Mouse (Mus musculus) heart, embryonic 13.5 days (tissue): ENCODE measurements around the gene Ifitm10. TPM values are rescaled to one million over a fixed set of nuclear protein-coding genes. Genes with fewer than 3 reads are reported as not detected.
A peak's percentile ranks its signal among the peaks of the same experiment; 100 is the strongest.

ENCODE experiments used
- ATAC-seq: fragments of 200-750 bp; cut with Nextera tagmentation; 2 replicates; pipeline ENCODE4 v1.8.0; 2017; ENCODE audit warnings: moderate TSS enrichment; ENCODE audit not compliant: insufficient number of reproducible peaks, low FRiP score, low TSS enrichment; ENCODE audit errors: extremely low read depth
- H3K27ac ChIP-seq: fragments of 300-500 bp; sonication (generic); replicated peaks from 2 replicates; pipeline ENCODE4 v1.5.1; 2015; ENCODE audit warnings: moderate library complexity, mild to moderate bottlenecking, inconsistent platforms
- H3K27me3 ChIP-seq: fragments of 300-500 bp; sonication (generic); replicated peaks from 2 replicates; pipeline ENCODE4 v1.6.1; 2015; ENCODE audit warnings: mild to moderate bottlenecking, inconsistent platforms
- H3K36me3 ChIP-seq: fragments of 300-500 bp; sonication (generic); 2 replicates; pipeline ENCODE4 v1.6.1; 2015; ENCODE audit warnings: mild to moderate bottlenecking, inconsistent platforms
- H3K4me1 ChIP-seq: fragments of 300-500 bp; sonication (generic); 2 replicates; pipeline ENCODE4 v1.6.1; 2015; ENCODE audit warnings: inconsistent platforms
- H3K4me2 ChIP-seq: fragments of 300-500 bp; sonication (generic); 2 replicates; pipeline ENCODE4 v1.6.1; 2015; ENCODE audit warnings: inconsistent platforms, mild to moderate bottlenecking, moderate library complexity
- H3K4me3 ChIP-seq: fragments of 300-500 bp; sonication (generic); 2 replicates; pipeline ENCODE4 v1.5.1; 2015; ENCODE audit warnings: moderate library complexity, mild to moderate bottlenecking, inconsistent platforms
- H3K9ac ChIP-seq: fragments of 300-500 bp; sonication (generic); 2 replicates; pipeline ENCODE4 v1.6.1; 2015; ENCODE audit warnings: inconsistent platforms, mild to moderate bottlenecking, moderate library complexity
- H3K9me3 ChIP-seq: fragments of 300-500 bp; sonication (generic); 2 replicates; pipeline ENCODE4 v1.6.1; 2016; ENCODE audit warnings: inconsistent platforms
- WGBS: fragments of 180-500 bp; shearing (Covaris S2); methylation state at CpG from one replicate; pipeline ENCODE4 v1.1.7; 2015; ENCODE audit warnings: mixed read lengths; 5-methylcytosine and 5-hydroxymethylcytosine counted together
- polyA plus RNA-seq: library from polyadenylated mRNA; unstranded; fragments of >200 nt; fragmentation: Nextera tagmentation; extraction: Ambion mirVana; gene quantifications from 2 replicates; pipeline ENCODE4 v1.2.1, GENCODE M21; 2015

Ifitm10 gene
- polyA plus RNA-seq, 1 experiment from 2014 or later, result 7.5 TPM

DNA sequence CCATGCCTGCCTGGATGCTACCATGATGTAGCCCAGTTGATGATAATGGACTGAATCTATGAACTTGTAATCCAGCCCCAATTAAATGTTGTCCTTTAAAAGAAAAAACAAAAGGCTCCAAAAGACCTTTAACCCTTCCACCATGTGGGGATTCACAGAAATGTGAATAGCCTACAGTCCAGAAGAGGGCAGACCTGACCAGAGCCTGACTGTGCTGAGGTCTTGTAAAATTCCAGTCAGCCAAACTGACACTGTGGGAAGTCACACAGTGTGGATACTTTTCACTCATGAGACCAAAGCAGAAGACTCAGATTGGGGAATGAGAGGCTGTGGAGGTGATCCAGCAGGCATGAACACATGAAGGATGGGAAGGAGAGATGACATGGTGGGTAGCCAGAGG lies 12.8 kb downstream of the Ifitm10 start:
- no peak overlapping the region for H3K4me3 ChIP-seq
- no peaks in the 10 kb centered on the region; the same call in 1 of the 2 replicates for H3K4me1 ChIP-seq
- no peak overlapping the region for H3K4me2 ChIP-seq
- no peaks in the 10 kb centered on the region for H3K36me3 ChIP-seq
- H3K27me3 ChIP-seq, result no peaks in the 10 kb centered on the region
- no peak overlapping the region for H3K9ac ChIP-seq
- no peak overlapping the region for H3K27ac ChIP-seq
- ATAC-seq, result no peak
- no peaks in the 10 kb centered on the region for H3K9me3 ChIP-seq

DNA sequence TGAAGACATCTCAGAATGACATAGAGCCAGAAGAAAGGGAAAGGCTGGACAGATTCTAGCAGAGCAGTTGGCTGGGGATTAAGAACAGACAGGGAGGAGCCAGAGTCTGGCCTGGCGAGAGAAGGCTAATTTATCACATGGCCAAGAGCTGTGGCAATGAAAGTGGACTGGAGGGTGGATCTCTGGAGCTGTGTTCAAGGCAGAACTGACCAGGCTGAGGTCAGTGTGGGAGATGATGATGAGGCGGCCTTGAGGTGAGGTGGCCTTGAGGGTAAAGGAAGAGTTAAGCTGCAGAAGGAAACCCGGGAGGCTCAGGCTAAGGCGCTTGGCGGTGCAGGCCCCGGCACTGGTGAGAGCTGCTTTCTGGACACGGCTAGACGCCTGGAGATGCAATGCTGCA lies 14.4 kb downstream of the Ifitm10 start:
- peaks cover 12% of the 10 kb centered on the region for H3K4me1 ChIP-seq
- H3K9ac ChIP-seq, result no peak overlapping the region
- H3K36me3 ChIP-seq, result no peaks in the 10 kb centered on the region
- H3K27ac ChIP-seq, result no peak overlapping the region
- no peak for ATAC-seq
- 75% methylated on average over 8 of the region's 8 CpGs for WGBS
- H3K4me2 ChIP-seq, result no peak overlapping the region
- no peaks in the 10 kb centered on the region for H3K9me3 ChIP-seq
- no peak overlapping the region for H3K4me3 ChIP-seq
- no peaks in the 10 kb centered on the region for H3K27me3 ChIP-seq

DNA sequence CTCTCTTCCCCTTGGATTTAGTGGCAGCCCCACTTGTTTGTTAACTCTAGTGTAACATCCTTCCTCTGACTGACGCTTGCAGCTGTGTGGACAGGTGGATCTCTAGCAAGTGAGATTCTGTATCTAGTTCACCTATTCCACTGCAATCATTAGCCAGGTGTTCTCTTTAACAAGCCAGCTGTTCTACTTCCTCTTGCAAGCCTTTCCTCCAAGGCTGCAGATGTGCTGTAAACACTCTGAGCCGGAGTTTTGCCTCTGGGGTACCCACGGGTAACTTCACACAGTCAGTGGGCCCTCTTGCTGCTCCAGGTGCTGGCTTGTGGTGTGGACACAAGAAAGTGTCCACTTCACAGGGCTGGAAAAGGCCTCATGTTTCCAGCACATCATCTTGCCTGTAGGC lies 16.0 kb downstream of the Ifitm10 start:
- Histone ChIP-seq H3K4me2 (no peak overlapping the region), H3K27ac (no peak overlapping the region), H3K9me3 (no peaks in the 10 kb centered on the region), H3K4me3 (no peak overlapping the region), H3K36me3 (no peaks in the 10 kb centered on the region), H3K4me1 (peaks cover 17% of the 10 kb centered on the region), H3K27me3 (no peaks in the 10 kb centered on the region), H3K9ac (no peak overlapping the region)
- ATAC-seq, result no peak
- WGBS, result 76% methylated on average over 3 of the region's 3 CpGs

DNA sequence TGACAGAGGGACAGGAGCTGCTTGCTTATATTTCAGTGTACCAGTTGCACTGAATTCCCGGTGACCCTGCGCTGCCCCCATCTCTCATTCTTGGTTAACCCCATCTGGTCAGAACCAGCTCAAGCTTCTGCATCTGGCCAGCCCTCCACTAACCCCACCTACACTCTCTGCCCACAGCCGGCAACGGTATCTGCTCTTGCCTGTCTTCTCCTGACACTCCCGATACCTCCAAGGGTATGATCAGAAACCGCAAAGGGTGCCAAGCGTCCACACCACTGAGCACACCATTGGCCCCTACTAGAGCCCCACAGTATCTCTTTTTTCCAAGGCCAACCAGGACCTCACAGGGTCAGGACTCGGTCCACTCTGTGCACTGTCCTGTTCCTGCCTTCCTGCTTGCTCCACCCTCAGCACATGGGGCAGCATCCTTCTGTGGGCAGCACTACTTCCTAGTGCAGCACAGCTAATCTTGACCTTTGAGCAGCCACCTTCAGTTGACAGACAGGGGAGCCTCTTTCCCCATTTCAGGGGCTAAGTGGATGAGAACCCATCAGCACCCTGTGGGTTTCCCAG lies 18.8 kb downstream of the Ifitm10 start:
- WGBS, result 40% methylated on average over 8 of the region's 8 CpGs
- Histone ChIP-seq H3K9me3 (no peaks in the 10 kb centered on the region), H3K4me2 (no peak overlapping the region; the same call in 1 of the 2 replicates), H3K9ac (peak overlapping the region; percentile 37; the same call in 1 of the 2 replicates), H3K36me3 (no peaks in the 10 kb centered on the region), H3K4me3 (no peak overlapping the region), H3K27me3 (no peaks in the 10 kb centered on the region), H3K27ac (0 out of 2 replicates have a peak overlapping the region, but pooled peaks have one; percentile 12), H3K4me1 (peaks cover 17% of the 10 kb centered on the region)
- no peak for ATAC-seq

DNA sequence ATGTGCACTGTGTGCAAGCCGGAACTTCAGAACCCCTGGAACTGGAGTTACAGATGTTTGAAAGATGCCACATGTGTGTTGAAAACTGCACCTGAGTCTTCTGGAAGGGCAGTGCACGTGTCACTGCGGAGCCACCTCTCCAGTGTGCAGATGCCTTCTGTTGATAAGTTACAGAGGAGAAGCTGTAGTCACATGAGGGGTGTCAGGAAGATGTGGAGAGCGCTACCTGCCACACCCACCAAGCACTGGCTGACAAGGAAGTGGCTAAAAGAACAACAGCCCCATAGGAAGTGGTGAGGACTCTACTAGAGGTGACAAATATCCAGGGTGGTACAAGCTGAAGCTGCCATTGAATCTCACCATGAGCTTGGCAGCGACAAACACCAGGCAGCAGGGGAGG lies 19.7 kb downstream of the Ifitm10 start:
- Histone ChIP-seq H3K4me2 (no peak overlapping the region), H3K9me3 (no peaks in the 10 kb centered on the region), H3K9ac (no peak overlapping the region), H3K36me3 (no peaks in the 10 kb centered on the region), H3K4me1 (peaks cover 21% of the 10 kb centered on the region), H3K27me3 (no peaks in the 10 kb centered on the region), H3K4me3 (no peak overlapping the region), H3K27ac (no peak overlapping the region)
- ATAC-seq, result no peak
- WGBS, result 49% methylated on average over 5 of the region's 5 CpGs

DNA sequence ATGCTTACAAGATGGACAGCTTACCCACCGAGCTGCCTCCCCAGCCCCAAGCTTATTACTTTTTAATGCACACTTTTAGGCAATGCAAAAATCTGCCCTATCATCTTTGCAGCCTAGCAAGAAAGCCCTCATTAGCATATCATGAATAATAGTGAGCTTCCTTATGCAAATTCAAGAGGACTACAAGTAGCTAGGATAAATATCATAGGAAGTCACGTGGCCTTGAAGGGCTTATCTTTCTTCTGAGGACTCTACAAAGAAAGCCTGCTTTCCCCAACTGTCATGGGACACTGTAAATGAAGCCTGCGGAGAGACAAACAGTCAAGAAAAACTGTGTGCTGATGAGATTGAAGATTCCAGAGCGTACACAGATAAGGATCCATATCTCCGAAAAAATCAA lies 22.0 kb downstream of the Ifitm10 start:
- Histone ChIP-seq H3K4me3 (no peak overlapping the region), H3K27me3 (no peaks in the 10 kb centered on the region), H3K27ac (no peak overlapping the region), H3K9ac (no peak overlapping the region), H3K36me3 (no peaks in the 10 kb centered on the region), H3K4me2 (no peak overlapping the region), H3K4me1 (peaks cover 21% of the 10 kb centered on the region), H3K9me3 (no peaks in the 10 kb centered on the region)
- no peak for ATAC-seq
- 67% methylated on average over 5 of the region's 5 CpGs for WGBS

DNA sequence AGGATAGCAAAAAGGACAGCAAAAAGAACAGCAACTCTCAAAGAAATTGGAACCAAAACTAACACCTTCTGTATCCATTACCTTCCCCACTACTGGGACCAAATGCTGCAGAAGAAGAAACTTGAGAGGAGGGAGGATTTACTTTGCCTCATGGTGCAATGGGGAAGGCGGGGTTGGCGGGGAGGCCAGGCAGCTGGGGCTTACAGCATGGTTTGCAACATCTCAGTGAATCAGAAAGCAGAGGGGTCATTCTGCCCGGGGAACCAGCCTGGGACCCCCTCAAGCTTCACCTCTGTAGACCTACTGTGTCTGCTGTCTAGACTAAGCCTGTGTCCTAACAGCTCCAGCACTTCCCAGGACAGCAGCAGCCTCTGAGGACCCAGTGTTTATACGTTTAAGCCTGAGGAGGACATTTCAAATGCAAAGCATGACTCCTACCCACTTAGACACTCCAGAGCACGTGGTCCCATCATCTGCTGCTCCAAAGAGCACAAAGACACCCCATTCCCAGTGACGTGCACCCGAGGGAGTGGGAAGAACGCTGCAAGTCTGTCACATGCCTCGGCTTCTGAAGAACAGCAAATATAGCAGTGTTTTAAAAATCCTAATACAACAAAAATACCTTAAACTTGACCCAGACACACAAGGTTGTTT lies 24.1 kb downstream of the Ifitm10 start:
- peaks cover 12% of the 10 kb centered on the region for H3K4me1 ChIP-seq
- H3K27ac ChIP-seq, result no peak overlapping the region
- whole genome bisulfite sequencing, result 36% methylated on average over 9 of the region's 9 CpGs
- no peak for ATAC-seq
- no peak overlapping the region for H3K9ac ChIP-seq
- no peak overlapping the region for H3K4me3 ChIP-seq
- no peaks in the 10 kb centered on the region for H3K27me3 ChIP-seq
- no peaks in the 10 kb centered on the region for H3K36me3 ChIP-seq
- H3K9me3 ChIP-seq, result no peaks in the 10 kb centered on the region
- H3K4me2 ChIP-seq, result no peak overlapping the region

DNA sequence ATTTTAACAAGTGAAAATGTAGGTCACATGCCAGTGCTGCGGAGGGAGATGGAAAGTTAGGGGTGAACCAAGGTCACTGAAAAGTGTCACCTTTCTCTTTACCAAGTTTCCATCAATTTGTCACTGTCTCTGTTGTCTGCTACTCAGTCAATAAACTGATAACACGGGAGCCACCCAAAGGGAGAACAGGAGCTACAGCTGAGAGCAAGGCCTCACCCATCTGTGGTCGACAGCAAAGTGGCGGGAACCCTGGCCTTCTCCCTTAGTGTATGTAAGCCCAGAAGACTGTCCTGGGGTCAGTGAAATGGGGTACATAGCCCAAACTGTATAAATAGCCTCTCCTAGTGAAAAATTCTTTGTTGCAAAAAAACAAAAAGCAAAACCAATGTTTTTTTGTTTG lies 26.0 kb downstream of the Ifitm10 start:
- Histone ChIP-seq H3K4me3 (no peak overlapping the region), H3K4me2 (no peak overlapping the region), H3K27ac (no peak overlapping the region), H3K9me3 (no peaks in the 10 kb centered on the region), H3K36me3 (no peaks in the 10 kb centered on the region), H3K4me1 (0 out of 2 replicates have a peak, but pooled peaks cover 4% of the 10 kb centered on the region), H3K9ac (no peak overlapping the region), H3K27me3 (no peaks in the 10 kb centered on the region)
- ATAC-seq, result no peak
- 61% methylated on average over 4 of the region's 4 CpGs for WGBS

- 71% methylated on average over 3 of the region's 3 CpGs for WGBS
- H3K4me3 ChIP-seq, result no peak overlapping the region
- no peaks in the 10 kb centered on the region for H3K36me3 ChIP-seq
- H3K4me1 ChIP-seq, result peaks cover 23% of the 10 kb centered on the region
- no peaks in the 10 kb centered on the region for H3K27me3 ChIP-seq
- H3K4me2 ChIP-seq, result no peak overlapping the region
- no peaks in the 10 kb centered on the region for H3K9me3 ChIP-seq
- peak overlapping the region; percentile 53; the same call in 1 of the 2 replicates for H3K27ac ChIP-seq
- H3K9ac ChIP-seq, result no peak overlapping the region
- no peak for ATAC-seq
Measured at GRCm38 (mm10) chr7:142342247-142342640, 31.3 kb downstream of the Ifitm10 start.

GRCm38 (mm10) chr7:142341564-142342246 lies 31.8 kb downstream of the Ifitm10 start:
- 53% methylated on average over 10 of the region's 10 CpGs for WGBS
- H3K36me3 ChIP-seq, result no peaks in the 10 kb centered on the region
- H3K27ac ChIP-seq, result peak overlapping the region; percentile 53
- no peaks in the 10 kb centered on the region for H3K9me3 ChIP-seq
- H3K27me3 ChIP-seq, result no peaks in the 10 kb centered on the region
- no peak for ATAC-seq
- H3K4me2 ChIP-seq, result no peak overlapping the region
- no peak overlapping the region for H3K4me3 ChIP-seq
- 0 out of 2 replicates have a peak overlapping the region, but pooled peaks have one; percentile 19 for H3K9ac ChIP-seq
- H3K4me1 ChIP-seq, result peaks cover 23% of the 10 kb centered on the region

DNA sequence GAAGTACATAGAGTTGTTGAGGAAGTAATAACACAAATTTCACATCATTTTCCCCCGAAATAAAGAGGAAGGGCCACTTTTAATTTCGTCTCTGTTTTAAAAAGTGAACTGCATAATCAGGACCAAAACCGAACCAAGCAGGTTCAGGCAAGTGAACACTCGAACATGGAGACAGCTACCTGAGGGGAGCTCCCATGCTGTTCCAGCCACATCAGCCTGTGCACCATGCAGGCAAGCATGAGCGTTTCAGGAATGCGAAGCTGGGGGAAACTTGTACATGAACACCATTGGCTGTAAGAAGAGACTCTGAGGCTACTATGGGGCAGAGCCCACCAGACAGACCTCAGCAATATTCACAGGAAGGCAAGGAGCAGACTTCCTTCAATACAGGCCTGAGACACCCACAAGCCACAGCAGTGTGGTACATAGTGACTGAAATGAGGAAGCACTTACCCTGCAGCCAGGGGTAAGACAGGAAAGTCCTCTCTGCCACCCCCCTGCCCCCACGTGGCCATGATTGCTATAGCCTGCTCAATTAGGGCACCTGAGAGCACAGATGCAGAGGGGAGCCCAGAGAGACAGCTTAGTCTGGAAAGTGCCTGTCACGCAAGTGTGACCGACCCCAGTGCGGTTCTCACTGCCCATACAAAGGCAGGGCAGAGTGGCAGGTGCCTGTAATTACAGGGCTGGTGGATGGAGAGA lies 33.1 kb downstream of the Ifitm10 start:
- WGBS, result 56% methylated on average over 10 of the region's 10 CpGs
- H3K4me2 ChIP-seq, result no peak overlapping the region
- ATAC-seq, result no peak
- H3K27me3 ChIP-seq, result no peaks in the 10 kb centered on the region
- no peak overlapping the region for H3K9ac ChIP-seq
- H3K4me3 ChIP-seq, result no peak overlapping the region
- no peak overlapping the region for H3K27ac ChIP-seq
- peaks cover 23% of the 10 kb centered on the region for H3K4me1 ChIP-seq
- H3K36me3 ChIP-seq, result no peaks in the 10 kb centered on the region
- H3K9me3 ChIP-seq, result no peaks in the 10 kb centered on the region
